16 mouse cellular contexts compared by ENCODE assay signal in the genomic region with DNA sequence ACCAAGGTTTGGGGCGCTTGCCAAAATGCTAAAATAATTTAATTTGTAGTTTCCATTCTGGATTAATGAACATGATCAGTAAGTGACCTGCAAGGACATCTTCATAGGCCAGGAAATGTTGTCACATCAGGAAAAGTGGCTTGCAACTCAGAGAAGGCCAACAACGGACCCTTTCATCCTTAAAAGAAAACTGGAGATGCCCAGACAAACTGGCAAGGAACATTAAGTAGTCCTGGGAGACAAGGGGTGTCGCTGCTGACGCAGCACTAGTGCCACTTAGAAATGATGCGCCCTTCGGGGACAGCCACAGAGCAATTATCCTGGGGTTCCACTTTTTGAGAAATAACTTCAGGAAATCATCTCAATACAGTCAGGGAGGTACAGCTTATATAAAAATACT.
"Had no signal": no experiment of that assay in that cellular context is flagged by ENCODE, and none has a peak within 500 bp of the region (broad histone marks: within the 10 kb centered on the region; RNA-seq: fewer than 3 reads in every experiment).

No protein-coding gene starts in this region.

- DNase-seq: kidney, adult 8-10 months; kidney, postnatal 10 days; kidney, postnatal 36 days; liver; lung, adult 18-20 months; lung, postnatal 10 days; lung, postnatal 36 days; midbrain, embryonic 14.5 days; thymus, postnatal 25 days had no signal

- H3K27ac ChIP-seq: kidney, embryonic 15.5 days; limb, embryonic 10.5 days; limb, embryonic 13.5 days; liver, embryonic 12.5 days; liver, embryonic 15.5 days; lung, embryonic 15.5 days; stomach, embryonic 15.5 days had no signal

- ATAC-seq: liver, embryonic 12.5 days had no signal

- H3K4me3 ChIP-seq: kidney, embryonic 15.5 days; limb, embryonic 10.5 days; limb, embryonic 13.5 days; liver, embryonic 12.5 days; liver, embryonic 15.5 days; lung, embryonic 15.5 days; stomach, embryonic 15.5 days had no signal

- H3K4me1 ChIP-seq: kidney, embryonic 15.5 days; limb, embryonic 10.5 days; limb, embryonic 13.5 days; liver, embryonic 12.5 days; liver, embryonic 15.5 days; lung, embryonic 15.5 days; stomach, embryonic 15.5 days had no signal
